Mouse (Mus musculus) olfactory bulb, adult 2 months (tissue): ENCODE measurements around the gene Srsf3.

Experiments
- CTCF ChIP-seq: fragments of 200-500 bp; IDR thresholded peaks from 2 replicates; pipeline ENCODE4 v1.5.1; 2012; ENCODE audit warnings: low read depth, mild to moderate bottlenecking, low read length, moderate library complexity; ENCODE audit not compliant: insufficient read depth
- POLR2A ChIP-seq: fragments of 200-500 bp; IDR thresholded peaks from 2 replicates; pipeline ENCODE4 v1.6.1; 2012; ENCODE audit warnings: mild to moderate bottlenecking, low read depth, low read length, moderate library complexity; ENCODE audit not compliant: insufficient read depth

GRCm38 (mm10) chr17:29067847-29068246, 35.4 kb downstream of the Srsf3 start:
- TF ChIP-seq POLR2A (no peak), CTCF (no peak)
